Mouse (Mus musculus): Measurements from ENCODE around the gene Cab39l.

The Cab39l gene

DNA sequence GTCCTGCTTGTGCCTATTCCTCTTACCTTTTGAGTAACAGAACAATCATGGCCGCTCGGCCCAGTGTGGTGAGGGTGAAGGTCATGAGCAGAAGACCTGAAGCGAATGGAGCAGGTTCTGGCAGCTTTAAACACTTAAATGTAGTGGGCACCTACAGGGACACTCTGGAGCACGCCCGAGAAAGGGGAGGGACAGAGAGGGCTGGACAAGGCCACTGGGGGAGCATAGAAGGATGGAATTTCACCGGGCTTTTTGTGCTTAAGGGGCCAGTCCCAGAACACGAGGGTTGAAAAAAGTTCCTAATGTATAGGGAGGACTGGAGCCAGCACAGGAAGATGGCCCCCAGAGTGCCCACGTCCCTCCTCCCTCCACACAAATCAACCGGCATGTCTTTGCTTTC is 193.2 kb downstream of the Cab39l start:
- no peak for DNase-seq

Data from kidney, adult 18-20 months (tissue).